Mouse (Mus musculus) heart, postnatal 4 days (tissue): ENCODE data around the gene Tmem63b. TPM values are rescaled to one million over a fixed set of nuclear protein-coding genes. Genes with fewer than 3 reads are reported as not detected.

ENCODE experiments used
- DNase-seq: peaks from one replicate; pipeline ENCODE4 v3.0.0; 2021
- total RNA-seq, 2 experiments: library from RNA; stranded (reverse); gene quantifications; 2 replicates each; pipeline ENCODE4 v1.2.3; 2021

The Tmem63b gene
- total RNA-seq, 2 experiments from 2014 or later: 74.3 to 77.1 TPM

DNA sequence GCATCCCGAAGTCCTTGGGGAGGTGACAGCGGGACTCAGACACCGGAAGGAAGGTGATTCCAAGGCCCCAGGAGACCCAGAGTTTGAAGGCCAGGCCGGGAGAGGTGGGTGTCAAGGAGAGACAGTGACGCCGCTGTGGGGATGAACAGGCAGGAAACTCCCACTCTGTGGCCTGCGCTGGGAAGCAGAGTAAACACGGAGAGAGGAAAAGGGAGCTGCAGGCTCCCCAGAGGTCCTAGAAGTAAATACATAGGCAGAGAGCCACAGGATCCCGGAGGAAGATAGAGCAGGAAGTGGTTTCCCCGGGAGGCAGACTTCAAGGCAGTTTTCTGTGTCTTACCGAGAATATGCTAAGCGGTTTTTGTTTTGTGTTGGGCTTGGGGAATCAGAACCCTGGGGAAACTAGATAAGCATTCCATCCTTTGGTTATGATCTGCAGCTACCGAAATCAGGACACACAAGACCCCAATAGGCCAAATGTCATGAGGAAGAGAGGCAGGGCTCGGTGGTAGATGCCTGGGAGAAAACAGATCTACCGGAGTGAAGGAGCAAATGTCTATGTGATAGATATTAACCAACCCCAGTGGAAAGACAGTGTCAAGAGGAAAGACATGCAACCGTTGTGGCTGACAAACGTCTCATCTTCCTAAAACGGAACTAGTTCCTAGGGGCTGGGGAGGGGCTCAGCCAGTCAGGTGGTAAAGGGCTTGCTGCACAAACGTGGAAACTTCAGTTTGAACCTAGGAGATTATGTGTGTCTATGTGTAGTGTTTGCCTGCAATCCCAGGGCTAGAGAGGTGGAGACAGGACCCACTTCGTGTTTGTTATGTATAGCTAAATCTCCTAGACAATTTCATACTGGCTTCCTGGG, 67.1 kb downstream of the Tmem63b start:
- DNase-seq: peak; percentile 51

DNA sequence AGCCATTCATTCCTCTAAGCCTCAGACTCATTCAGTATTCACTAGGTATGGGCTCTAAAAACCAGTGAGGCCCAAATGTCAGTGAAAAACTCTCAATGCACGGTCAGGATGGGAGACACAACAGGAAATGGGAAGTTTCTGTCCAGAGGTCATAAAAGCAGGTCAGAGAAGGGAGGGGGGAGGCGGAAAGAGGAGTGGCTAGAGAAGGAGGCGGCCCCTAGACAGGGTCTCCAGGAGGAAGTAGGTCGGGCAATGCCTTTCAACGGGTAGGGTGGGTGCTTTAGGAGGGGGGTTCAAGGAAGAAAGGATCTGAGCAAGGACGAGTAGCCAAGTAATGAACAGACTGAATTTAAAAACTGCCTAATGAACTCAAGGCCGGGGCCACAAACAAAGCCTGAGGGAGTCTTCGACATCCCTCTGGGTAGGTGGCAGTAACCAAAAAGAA, 67.7 kb downstream of the Tmem63b start:
- DNase-seq: peak; percentile 57

DNA sequence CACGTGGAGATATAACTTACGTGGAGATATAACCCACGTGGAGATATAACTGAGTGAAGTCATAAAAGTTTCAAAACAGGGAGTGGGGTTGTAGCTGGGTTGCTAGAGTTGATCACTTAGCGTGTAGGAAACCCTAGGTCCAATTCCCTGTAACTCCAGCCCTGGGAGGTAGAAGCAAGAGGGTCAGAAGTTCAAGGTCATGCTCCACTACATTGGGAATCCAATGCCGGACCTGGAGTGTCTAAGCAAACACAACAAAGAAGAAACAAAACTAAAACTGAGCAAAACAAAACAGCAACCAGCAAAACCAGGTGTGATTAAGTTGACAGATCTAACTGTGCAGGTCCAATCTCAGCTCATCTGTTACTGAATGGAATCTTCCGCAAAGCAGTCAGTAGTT, 69.0 kb downstream of the Tmem63b start:
- DNase-seq: no peak

DNA sequence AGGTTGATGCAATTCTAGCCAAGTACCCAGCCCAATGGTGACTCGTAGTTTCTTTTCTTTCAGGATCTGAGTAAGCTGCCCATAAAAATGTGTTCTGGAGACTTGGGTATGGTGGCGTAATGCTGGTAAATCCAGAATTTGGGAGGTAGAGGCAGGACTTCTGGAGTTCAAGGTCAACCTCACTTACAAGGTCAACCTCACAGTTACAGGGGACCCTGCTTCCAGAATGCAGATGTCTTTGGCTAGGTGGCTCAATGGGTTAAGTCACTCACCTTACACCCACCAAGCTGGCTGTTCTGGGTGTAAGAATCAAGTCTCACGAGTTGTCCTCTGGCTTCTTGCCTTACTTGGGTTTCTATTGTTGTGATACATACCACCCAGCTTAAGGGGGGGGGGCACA, 70.0 kb downstream of the Tmem63b start:
- no peak for DNase-seq

DNA sequence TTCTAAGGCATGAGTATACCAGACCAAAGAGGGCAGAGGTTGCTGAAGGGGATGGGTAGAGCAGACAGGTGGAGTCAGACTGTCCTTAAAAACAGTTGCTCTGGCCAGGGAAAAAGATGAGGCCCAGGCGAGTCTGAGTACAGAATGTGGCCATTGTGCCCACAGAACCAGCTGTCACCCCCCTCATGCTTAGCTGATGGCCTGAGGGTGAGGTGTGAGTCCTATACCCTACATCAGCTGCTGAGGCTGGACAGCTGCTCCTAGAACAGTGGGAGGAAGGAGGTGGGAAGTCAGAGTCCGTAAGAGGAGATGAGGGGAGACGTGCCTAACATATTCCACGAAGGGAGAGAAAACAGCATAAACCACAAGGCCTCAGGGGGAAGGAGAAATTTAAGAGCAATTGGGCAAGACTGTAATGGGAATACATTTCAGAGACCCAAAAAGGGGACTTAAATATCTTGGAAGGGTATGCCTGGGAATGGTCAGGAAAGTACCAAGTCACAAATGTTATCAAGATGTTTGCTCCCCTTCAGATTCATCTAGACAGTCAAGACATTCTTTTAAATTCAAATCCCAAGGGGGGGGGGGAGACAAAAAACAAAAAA, 70.6 kb downstream of the Tmem63b start:
- no peak for DNase-seq

DNA sequence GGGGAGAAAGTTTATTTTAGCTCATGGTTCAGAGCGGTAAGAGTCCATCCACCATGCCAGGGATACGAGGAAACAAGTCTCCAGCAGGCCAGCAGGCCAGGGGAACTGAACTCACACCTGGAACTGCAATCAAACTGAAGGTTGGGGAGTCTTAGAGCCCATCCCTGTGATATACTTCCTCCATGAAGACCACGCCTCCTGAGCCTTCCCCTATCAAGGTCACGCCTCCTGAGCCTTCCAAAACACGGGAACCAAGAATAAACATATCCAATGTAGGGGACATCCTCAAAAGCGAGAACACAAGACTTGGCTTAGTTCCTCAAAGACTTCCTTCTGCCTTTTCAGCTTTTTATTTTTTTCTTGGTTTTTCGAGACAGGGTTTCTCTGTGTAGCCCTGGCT, 73.8 kb downstream of the Tmem63b start:
- DNase-seq: no peak

DNA sequence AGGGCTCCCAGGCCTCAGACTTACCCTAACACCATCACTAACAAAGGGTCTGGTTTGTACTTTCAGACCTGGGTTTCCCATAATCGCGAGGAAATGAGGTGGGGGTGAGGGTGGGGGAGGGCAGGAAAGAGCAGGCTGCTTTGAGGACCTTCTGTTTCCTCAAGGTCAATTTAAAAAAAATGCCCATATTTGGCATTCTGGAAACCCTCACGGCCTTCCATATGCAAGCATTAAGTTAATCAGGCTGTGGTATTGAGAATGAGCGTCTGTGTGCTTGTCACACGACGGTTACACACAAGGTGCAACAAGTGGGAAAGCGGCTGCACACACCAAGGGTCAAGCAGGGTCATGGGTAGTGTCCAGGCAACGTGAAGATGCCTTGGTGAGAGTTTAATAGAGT, 74.7 kb downstream of the Tmem63b start:
- DNase-seq: no peak

Other genes with a start within 250 kb of the Tmem63b start
- gene Spats1, start 211.5 kb downstream of the Tmem63b start, total RNA-seq: under 1 TPM; 0.71 to 0.92 TPM
- 10 to 100 TPM; 21.5 to 21.9 TPM for gene Aars2, start 180.1 kb downstream of the Tmem63b start, total RNA-seq
- gene Tcte1, start 163.5 kb downstream of the Tmem63b start, total RNA-seq: not detected
- gene Tmem151b, start 137.2 kb downstream of the Tmem63b start, total RNA-seq: under 1 TPM; 0.20 to 0.24 TPM
- gene Nfkbie, start 131.2 kb downstream of the Tmem63b start, total RNA-seq: 1 to 10 TPM; 1.5 to 1.9 TPM
- 10 to 100 TPM; 37.3 to 39.2 TPM for gene Slc35b2, start 123.0 kb downstream of the Tmem63b start, total RNA-seq
- gene Hsp90ab1, start 113.6 kb downstream of the Tmem63b start, total RNA-seq: 1,000 to 10,000 TPM; 1,093 to 1,133 TPM
- gene Slc29a1, start 87.3 kb downstream of the Tmem63b start, total RNA-seq: 10 to 100 TPM; 77.9 to 96.2 TPM
- not detected for gene Mymx, start 84.8 kb downstream of the Tmem63b start, total RNA-seq
- 1 to 10 TPM in 1 of 2 experiments, not detected in 1; 1.3 TPM for gene Capn11, start 27.6 kb downstream of the Tmem63b start, total RNA-seq
- 10 to 100 TPM; 89.8 to 90.8 TPM for gene Mrpl14, start 583 bp downstream of the Tmem63b start, total RNA-seq
- gene 1600014C23Rik, start 46.9 kb upstream of the Tmem63b start, total RNA-seq: under 1 TPM in 1 of 2 experiments, not detected in 1; 0.97 TPM